Mouse (Mus musculus) left cerebral cortex, postnatal 14 days (tissue): ENCODE data around the gene Ube2t. TPM values are rescaled to one million over a fixed set of nuclear protein-coding genes. Genes with fewer than 3 reads are reported as not detected.

Experiments
- DNase-seq, 2 experiments: peaks; one replicate each; pipeline ENCODE4 v3.0.0; 2021 to 2022; ENCODE audit warnings: low spot score in 2 of 2, mixed read lengths in 1 of 2
- intact Hi-C: fragments of 180-260 bp; cut with DNase I; formaldehyde crosslinking; loops from one replicate; pipeline ENCODE4 v1.15.1; 2025
- total RNA-seq, 2 experiments: library from RNA; stranded (reverse); gene quantifications; 2 replicates each; pipeline ENCODE4 v1.2.3; 2021

The Ube2t gene
- total RNA-seq, 2 experiments from 2014 or later, result 2.7 to 3.4 TPM

GRCm38 (mm10) chr1:135020970-135021369, 58.6 kb downstream of the Ube2t start:
- DNase-seq, result no peak
- intact Hi-C loops, result no loop called here

GRCm38 (mm10) chr1:135021936-135022335, 59.6 kb downstream of the Ube2t start:
- intact Hi-C loops, result no loop called here
- DNase-seq, result no peak

- no peak for DNase-seq
- intact Hi-C loops, result no loop called here
Measured at GRCm38 (mm10) chr1:135023583-135023982, 61.2 kb downstream of the Ube2t start.

Other genes with a start within 250 kb of the Ube2t start
- 10 to 100 TPM; 77.8 to 81.7 TPM for gene Ppp1r12b, start 6.6 kb upstream of the Ube2t start, total RNA-seq
- gene Lgr6, start 142.7 kb downstream of the Ube2t start, total RNA-seq, result 1 to 10 TPM; 2.7 TPM
- under 1 TPM in 1 of 2 experiments, not detected in 1; 0.19 TPM for gene Ptpn7, start 170.1 kb downstream of the Ube2t start, total RNA-seq
- gene Arl8a, start 184.3 kb downstream of the Ube2t start, total RNA-seq, result 100 to 1,000 TPM; 329 to 359 TPM
- gene Gpr37l1, start 205.1 kb downstream of the Ube2t start, total RNA-seq, result 100 to 1,000 TPM; 148 to 163 TPM